Mouse (Mus musculus) leukemia stem cell, adult 10-12 weeks (primary cell): ENCODE data around the gene Elf3. TPM values are rescaled to one million over a fixed set of nuclear protein-coding genes. Genes with fewer than 3 reads are reported as not detected.

Source experiments
- polyA plus RNA-seq: library from polyadenylated mRNA; stranded (reverse); fragments of >175 nt; gene quantifications from 2 replicates; pipeline ENCODE4 v1.2.3, GENCODE M21; 2012; ENCODE audit warnings: low replicate concordance

Gene Elf3
- polyA plus RNA-seq: not detected in 2 replicates

GRCm38 (mm10) chr1:135258380-135259127, at the start of gene Elf3:
Elf3 (minus strand) TSS chr1:135258568.

GRCm38 (mm10) chr1:135283826-135284291, 25.5 kb upstream of the Elf3 start, which contains the start of gene Rnpep:
Rnpep (minus strand) TSS chr1:135284084.

Other genes with a start within 250 kb of the Elf3 start
- gene Lgr6, start 153.3 kb downstream of the Elf3 start, polyA plus RNA-seq: 0.07 TPM in 1 of 2 replicates, not detected in the other
- 143 and 281 TPM in 2 replicates for gene Ptpn7, start 125.9 kb downstream of the Elf3 start, polyA plus RNA-seq
- 57.0 and 66.5 TPM in 2 replicates for gene Arl8a, start 111.7 kb downstream of the Elf3 start, polyA plus RNA-seq
- gene Gpr37l1, start 90.9 kb downstream of the Elf3 start, polyA plus RNA-seq: not detected in 2 replicates
- gene Rnpep, start 25.5 kb upstream of the Elf3 start, polyA plus RNA-seq: 33.8 and 37.6 TPM in 2 replicates
- gene Timm17a, start 55.2 kb upstream of the Elf3 start, polyA plus RNA-seq: 1.3 and 2.8 TPM in 2 replicates
- gene Lmod1, start 66.2 kb upstream of the Elf3 start, polyA plus RNA-seq: not detected in 2 replicates
- gene Shisa4, start 116.7 kb upstream of the Elf3 start, polyA plus RNA-seq: 0.55 and 1.2 TPM in 2 replicates
- 4.3 and 11.6 TPM in 2 replicates for gene Ipo9, start 171.9 kb upstream of the Elf3 start, polyA plus RNA-seq